Mouse (Mus musculus) lung, postnatal 0 days (tissue): Measurements from ENCODE around the gene Mcm2. TPM values are rescaled to one million over a fixed set of nuclear protein-coding genes. Genes with fewer than 3 reads are reported as not detected.

Experiments used
- ATAC-seq: fragments of 200-750 bp; cut with Nextera tagmentation; 2 replicates; pipeline ENCODE4 v1.8.0; 2017; ENCODE audit warnings: moderate library complexity
- DNase-seq: peaks from one replicate; pipeline ENCODE4 v3.0.0-alpha.2; 2016; ENCODE audit warnings: low spot score
- H3K27ac ChIP-seq: fragments of 300-500 bp; sonication (generic); 2 replicates; pipeline ENCODE4 v1.5.1; 2014; ENCODE audit warnings: antibody characterized with exemption, mild to moderate bottlenecking, low read length, mixed read lengths
- H3K27me3 ChIP-seq: fragments of 300-500 bp; sonication (generic); replicated peaks from 2 replicates; pipeline ENCODE4 v1.6.1; 2014; ENCODE audit warnings: low read length, mixed read lengths; ENCODE audit not compliant: insufficient read depth
- H3K36me3 ChIP-seq: fragments of 300-500 bp; sonication (generic); 2 replicates; pipeline ENCODE4 v1.6.1; 2014; ENCODE audit warnings: low read length, mixed read lengths; ENCODE audit not compliant: insufficient read depth
- H3K4me1 ChIP-seq: fragments of 300-500 bp; sonication (generic); 2 replicates; pipeline ENCODE4 v1.6.1; 2014; ENCODE audit warnings: antibody characterized with exemption, low read depth, low read length, mixed read lengths; ENCODE audit not compliant: insufficient read depth
- H3K4me2 ChIP-seq: fragments of 300-500 bp; sonication (generic); replicated peaks from 2 replicates; pipeline ENCODE4 v1.6.1; 2014; ENCODE audit warnings: low read depth, mild to moderate bottlenecking, low read length, moderate library complexity, mixed read lengths
- H3K4me3 ChIP-seq: fragments of 300-500 bp; sonication (generic); 2 replicates; pipeline ENCODE4 v1.5.1; 2014; ENCODE audit warnings: low read depth, low read length
- H3K9ac ChIP-seq: fragments of 300-500 bp; sonication (generic); replicated peaks from 2 replicates; pipeline ENCODE4 v1.6.1; 2014; ENCODE audit warnings: low read depth, mild to moderate bottlenecking
- H3K9me3 ChIP-seq: fragments of 300-500 bp; sonication (generic); 2 replicates; pipeline ENCODE4 v1.6.1; 2016; ENCODE audit warnings: low read length, mixed read lengths
- CTCF ChIP-seq: IDR thresholded peaks from 2 replicates; pipeline ENCODE4 v1.5.1; 2016; ENCODE audit warnings: antibody characterized with exemption, mild to moderate bottlenecking
- EP300 ChIP-seq: IDR thresholded peaks from 2 replicates; pipeline ENCODE4 v1.6.1; 2016; ENCODE audit warnings: antibody characterized with exemption, mild to moderate bottlenecking, control low read depth
- WGBS: fragments of 180-500 bp; shearing (Covaris S2); extraction: QIAGEN DNeasy Blood & Tissue Kit; methylation state at CpG from one replicate; pipeline ENCODE4 v1.1.7; 2014; 5-methylcytosine and 5-hydroxymethylcytosine counted together
- polyA plus RNA-seq: library from polyadenylated mRNA; unstranded; fragments of >200 nt; fragmentation: Nextera tagmentation; extraction: Ambion mirVana; gene quantifications from 2 replicates; pipeline ENCODE4 v1.2.1, GENCODE M21; 2015

The Mcm2 gene
- 14.5 and 15.3 TPM in 2 replicates for polyA plus RNA-seq

DNA sequence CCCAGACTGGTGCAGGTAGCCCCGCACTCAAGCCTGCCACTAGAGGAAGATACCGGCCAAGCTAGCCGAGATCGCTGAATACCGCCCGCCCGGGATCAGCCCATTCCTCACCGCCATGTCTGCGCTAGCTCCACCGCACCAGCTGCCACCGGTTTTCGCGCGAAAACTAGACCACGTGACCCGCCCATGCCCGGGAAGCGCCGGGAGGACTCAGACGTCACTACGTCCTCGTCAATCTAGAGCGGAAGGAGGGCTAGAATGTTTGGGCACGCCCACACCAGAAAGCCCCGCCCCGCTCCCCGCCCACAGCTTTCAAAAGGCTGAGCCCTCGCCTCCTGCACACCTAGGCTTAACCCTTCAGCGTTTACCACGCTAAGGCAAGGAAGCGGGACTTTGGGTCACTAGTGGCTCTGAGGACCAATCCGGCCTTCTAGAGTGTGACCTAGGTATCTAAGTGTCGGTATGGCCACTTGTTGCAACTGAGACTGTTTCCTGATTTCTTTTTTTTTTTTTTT lies at the start of gene Mcm2:
Gene Mcm2, minus strand, starts transcription at position 247 of the 515 bp plus-strand sequence.
- DNase-seq (peak; percentile 98), ATAC-seq (peak; percentile 80)
- peak within 1 kb of the TSS; percentile 92 for H3K4me2 ChIP-seq
- peaks cover 14% of the 10 kb centered on the region; the same call in 1 of the 2 replicates for H3K4me1 ChIP-seq
- H3K4me3 ChIP-seq: peak within 1 kb of the TSS; percentile 61
- WGBS: under 1% methylated on average over 32 of the region's 33 CpGs
- H3K27ac ChIP-seq: peak within 1 kb of the TSS; percentile 39; the same call in 1 of the 2 replicates
- H3K27me3 ChIP-seq: no peaks in the 10 kb centered on the region
- peak within 1 kb of the TSS; percentile 44 for H3K9ac ChIP-seq
- no peaks in the 10 kb centered on the region for H3K9me3 ChIP-seq
- TF ChIP-seq EP300 (no peak), CTCF (no peak; the same call in 1 of the 2 replicates)
- no peaks in the 10 kb centered on the region for H3K36me3 ChIP-seq

DNA sequence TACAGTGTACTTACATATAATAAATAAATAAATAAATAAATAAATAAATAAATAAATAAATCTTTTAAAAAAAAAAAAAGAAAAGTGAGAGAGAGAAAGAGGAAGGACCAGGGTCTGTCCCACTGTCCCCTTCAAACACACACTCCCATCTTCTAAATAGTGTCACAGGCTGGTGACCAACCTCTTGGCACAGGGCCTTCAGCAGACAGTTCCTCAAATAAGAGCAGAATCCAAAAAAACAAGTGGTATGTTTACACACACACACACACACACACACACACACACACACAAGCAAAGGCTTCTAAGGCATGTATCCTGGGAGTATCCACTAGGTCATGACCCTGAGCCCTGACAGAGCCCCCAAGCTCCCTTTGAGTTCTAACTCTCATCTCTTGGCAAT lies 49.2 kb upstream of the Mcm2 start:
- no peaks in the 10 kb centered on the region for H3K27me3 ChIP-seq
- H3K9me3 ChIP-seq: no peaks in the 10 kb centered on the region
- H3K9ac ChIP-seq: no peak overlapping the region
- ATAC-seq (no peak), DNase-seq (no peak)
- H3K4me2 ChIP-seq: no peak overlapping the region
- TF ChIP-seq EP300 (no peak), CTCF (no peak)
- no peaks in the 10 kb centered on the region for H3K4me1 ChIP-seq
- H3K36me3 ChIP-seq: no peaks in the 10 kb centered on the region
- no peak overlapping the region for H3K4me3 ChIP-seq
- H3K27ac ChIP-seq: no peak overlapping the region

DNA sequence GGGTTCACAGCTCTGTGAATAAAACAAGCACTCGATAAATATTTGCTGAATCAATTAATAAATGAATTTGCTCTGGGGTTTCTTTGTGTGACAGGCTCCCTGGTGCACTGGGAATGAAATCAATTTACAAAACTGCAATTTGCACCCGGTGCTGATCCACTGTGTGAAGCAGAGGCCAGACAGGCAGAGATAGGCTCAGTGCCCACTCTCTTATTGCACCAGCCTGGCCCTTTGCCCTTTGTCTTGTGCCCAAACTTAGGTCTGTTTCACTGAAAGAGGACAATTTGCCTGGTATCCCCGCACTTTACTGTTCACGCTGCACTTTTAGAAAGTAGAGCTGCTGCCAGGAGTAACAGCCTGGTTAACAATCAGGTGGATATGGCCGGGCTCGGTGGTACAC lies 47.9 kb upstream of the Mcm2 start:
- Histone ChIP-seq H3K9ac (no peak overlapping the region), H3K9me3 (no peaks in the 10 kb centered on the region), H3K27me3 (no peaks in the 10 kb centered on the region), H3K4me2 (no peak overlapping the region), H3K27ac (no peak overlapping the region), H3K4me1 (peaks cover 2% of the 10 kb centered on the region; the same call in 1 of the 2 replicates), H3K4me3 (no peak overlapping the region), H3K36me3 (no peaks in the 10 kb centered on the region)
- TF ChIP-seq CTCF: no peak
- TF ChIP-seq EP300: no peak
- DNase-seq (no peak), ATAC-seq (no peak)
- WGBS: 78% methylated on average over 6 of the region's 6 CpGs

DNA sequence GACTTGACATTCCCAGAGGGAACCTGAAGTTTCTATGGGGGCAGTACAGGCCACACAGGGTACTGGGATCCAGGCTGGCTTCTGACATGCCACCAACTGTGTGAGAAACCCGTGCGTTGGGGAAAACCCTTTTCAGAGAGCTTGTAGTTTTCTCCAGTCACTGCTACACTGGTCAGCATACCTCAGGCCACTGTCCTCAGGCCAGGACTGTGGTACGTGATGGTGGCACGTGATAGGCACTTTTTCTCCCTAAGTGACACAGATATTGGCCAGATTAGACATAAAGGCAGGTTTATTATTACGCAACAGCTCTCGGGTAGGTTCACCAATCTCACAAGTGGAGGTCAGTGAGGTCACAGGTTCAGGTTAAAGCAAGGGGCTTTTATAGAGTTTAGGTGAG lies 45.1 kb upstream of the Mcm2 start:
- Histone ChIP-seq H3K27ac (no peak overlapping the region), H3K27me3 (no peaks in the 10 kb centered on the region), H3K4me1 (peaks cover 3% of the 10 kb centered on the region; the same call in 1 of the 2 replicates), H3K9ac (no peak overlapping the region), H3K36me3 (no peaks in the 10 kb centered on the region), H3K4me3 (no peak overlapping the region), H3K4me2 (no peak overlapping the region), H3K9me3 (no peaks in the 10 kb centered on the region)
- ATAC-seq (no peak), DNase-seq (no peak)
- no peak for TF ChIP-seq CTCF
- TF ChIP-seq EP300: no peak
- WGBS: 68% methylated on average over 6 of the region's 6 CpGs

DNA sequence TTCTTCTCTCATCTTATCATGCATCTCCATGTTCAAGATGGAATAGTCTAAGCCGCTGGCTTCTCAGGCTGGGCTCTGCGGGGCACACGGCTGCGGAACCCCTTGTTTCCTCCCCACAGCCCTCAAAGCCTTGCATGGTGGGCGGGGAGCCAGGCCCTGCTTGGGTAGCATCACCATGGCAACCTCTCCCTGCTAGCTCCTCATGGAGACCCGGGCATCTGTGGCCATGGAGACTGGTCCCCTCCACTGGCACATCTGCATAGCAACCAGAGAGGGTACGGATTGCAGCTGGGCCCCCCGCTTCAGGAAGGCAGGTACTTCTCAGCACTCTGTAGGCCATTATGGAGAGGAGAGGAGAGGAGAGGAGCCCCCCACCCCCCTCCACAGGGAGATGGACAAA lies 44.0 kb upstream of the Mcm2 start:
- no peak overlapping the region for H3K4me2 ChIP-seq
- no peak overlapping the region for H3K27ac ChIP-seq
- no peak for DNase-seq
- no peaks in the 10 kb centered on the region for H3K9me3 ChIP-seq
- peaks cover 3% of the 10 kb centered on the region; the same call in 1 of the 2 replicates for H3K4me1 ChIP-seq
- WGBS: 47% methylated on average over 8 of the region's 8 CpGs
- H3K27me3 ChIP-seq: no peaks in the 10 kb centered on the region
- no peak for TF ChIP-seq EP300
- no peak for TF ChIP-seq CTCF
- no peaks in the 10 kb centered on the region for H3K36me3 ChIP-seq
- no peak overlapping the region for H3K9ac ChIP-seq
- no peak overlapping the region for H3K4me3 ChIP-seq
- ATAC-seq: no peak

DNA sequence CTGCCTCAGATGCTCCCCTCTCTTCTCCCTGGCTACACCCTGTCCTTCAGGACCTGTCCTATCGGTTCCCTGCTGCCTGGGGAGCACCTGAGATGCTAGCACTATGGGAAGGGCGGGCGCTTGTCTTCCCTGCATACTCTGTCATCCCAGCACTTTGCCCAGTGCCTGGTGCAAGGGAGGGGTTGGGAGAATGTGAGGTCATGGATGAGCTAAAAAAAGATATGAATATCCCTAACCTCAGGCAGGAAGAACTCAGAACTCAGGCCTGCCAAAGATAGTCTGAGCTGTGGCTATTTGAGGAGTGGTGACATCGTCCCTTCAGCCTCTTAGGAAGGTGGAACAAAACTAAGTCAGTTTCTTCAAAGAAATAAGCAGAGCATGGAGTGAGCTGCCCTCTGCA lies 43.0 kb upstream of the Mcm2 start:
- H3K4me1 ChIP-seq: peaks cover 3% of the 10 kb centered on the region; the same call in 1 of the 2 replicates
- H3K4me3 ChIP-seq: no peak overlapping the region
- H3K9me3 ChIP-seq: no peaks in the 10 kb centered on the region
- no peak overlapping the region for H3K27ac ChIP-seq
- TF ChIP-seq EP300: 0 out of 2 replicates have a peak, but pooled peaks have one; percentile 25
- TF ChIP-seq CTCF: no peak
- ATAC-seq (peak; percentile 76), DNase-seq (peak; percentile 52)
- no peaks in the 10 kb centered on the region for H3K27me3 ChIP-seq
- H3K36me3 ChIP-seq: no peaks in the 10 kb centered on the region
- no peak overlapping the region for H3K4me2 ChIP-seq
- WGBS: 67% methylated on average over 4 of the region's 4 CpGs
- no peak overlapping the region for H3K9ac ChIP-seq
